Mouse (Mus musculus) urinary bladder, postnatal 0 days (tissue): ENCODE data around the gene Irak1. TPM values are rescaled to one million over a fixed set of nuclear protein-coding genes. Genes with fewer than 3 reads are reported as not detected.

Experiments used
- microRNA counts: library from miRNA; unstranded; fragments of <30 nt; microRNA quantifications from one replicate; lab custom pipeline; 2016
- microRNA-seq: library from miRNA; unstranded; fragments of <30 nt; microRNA quantifications from one replicate; pipeline ENCODE4, GENCODE M21; 2016
- polyA plus RNA-seq: library from polyadenylated mRNA; unstranded; fragments of >200 nt; fragmentation: Nextera tagmentation; extraction: Ambion mirVana; gene quantifications from 2 replicates; pipeline ENCODE4 v1.2.1, GENCODE M21; 2015

Gene Irak1
- polyA plus RNA-seq: 48.4 and 55.3 TPM in 2 replicates

GRCm38 (mm10) chrX:74023188-74024049, at the start of gene Irak1:
Irak1 (minus strand) TSS chrX:74023918.

DNA sequence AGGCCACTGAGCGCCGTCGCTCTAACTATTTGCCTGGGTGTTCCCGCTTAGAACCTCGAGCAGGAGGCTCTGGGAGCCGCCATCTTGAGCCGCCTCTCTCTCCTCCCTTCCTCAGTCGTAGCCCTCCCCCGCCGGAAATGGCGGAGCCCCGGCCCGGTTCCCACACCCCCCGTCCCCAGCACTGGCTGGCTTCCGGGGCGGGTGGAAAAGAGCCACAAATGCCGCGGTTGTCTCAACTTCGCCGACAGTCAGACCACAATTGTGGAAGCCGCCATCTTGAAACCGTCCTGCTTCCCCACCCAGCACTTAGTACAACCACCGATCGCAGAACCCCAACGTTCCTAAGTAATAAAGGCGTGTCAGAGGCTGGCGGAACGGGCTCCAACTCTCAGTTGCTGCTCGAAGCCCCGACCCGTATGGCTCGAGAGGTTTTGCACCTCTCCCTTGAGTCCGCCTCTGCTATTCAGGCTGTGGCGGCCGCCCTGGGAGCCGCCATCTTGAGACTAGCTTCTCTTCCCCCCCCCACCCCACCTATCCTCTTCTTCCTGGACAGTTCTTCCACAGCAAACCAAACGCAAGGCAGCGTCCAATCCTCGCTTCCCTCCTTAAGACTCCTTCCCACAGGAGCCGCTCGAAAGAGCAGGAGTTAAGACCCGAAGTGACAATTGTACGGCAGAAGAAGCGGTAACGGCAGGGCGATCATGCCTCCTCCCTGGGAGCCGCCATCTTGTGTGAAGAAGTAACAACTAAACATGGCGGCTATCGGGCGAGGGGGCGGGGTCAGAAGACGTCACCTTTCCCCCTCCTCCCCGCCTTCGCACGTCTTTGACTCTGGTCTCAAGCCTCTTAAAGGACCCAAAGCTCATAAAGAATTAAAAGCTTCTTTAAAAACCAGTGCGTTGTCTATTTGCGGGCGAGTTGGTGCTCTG, 57.2 kb downstream of the Irak1 start, which contains the start of gene Hcfc1:
Gene Hcfc1 (minus strand): TSS at position 110 of the 929 bp plus-strand sequence.

MicroRNA genes within 50 kb of the gene (microRNA counts, 519-probe panel; counts per million panel counts)
- not detected for microRNA mmu-miR-718 (lab: Ali Mortazavi, UCI)

Small RNA genes within 50 kb of the gene (microRNA-seq; reads per million reads assigned to microRNA genes)
- gene Mir5132 (not detected), gene Mir718 (not detected)

Other genes with a start within 250 kb of the Irak1 start
- 1.3 and 1.7 TPM in 2 replicates for gene Srpk3, start 249.5 kb downstream of the Irak1 start, polyA plus RNA-seq
- 146 and 154 TPM in 2 replicates for gene Idh3g, start 237.0 kb downstream of the Irak1 start, polyA plus RNA-seq
- 258 and 286 TPM in 2 replicates for gene Ssr4, start 236.9 kb downstream of the Irak1 start, polyA plus RNA-seq
- gene Pdzd4, start 198.9 kb downstream of the Irak1 start, polyA plus RNA-seq: 0.34 and 0.37 TPM in 2 replicates
- 0.06 TPM in 1 of 2 replicates, not detected in the other for gene Avpr2, start 131.8 kb downstream of the Irak1 start, polyA plus RNA-seq
- gene L1cam, start 127.8 kb downstream of the Irak1 start, polyA plus RNA-seq: 4.1 and 5.6 TPM in 2 replicates
- gene Arhgap4, start 102.0 kb downstream of the Irak1 start, polyA plus RNA-seq: 1.2 and 3.3 TPM in 2 replicates
- 87.1 and 94.9 TPM in 2 replicates for gene Naa10, start 102.0 kb downstream of the Irak1 start, polyA plus RNA-seq
- 40.5 and 45.6 TPM in 2 replicates for gene Renbp, start 93.1 kb downstream of the Irak1 start, polyA plus RNA-seq
- gene Hcfc1, start 57.6 kb downstream of the Irak1 start, polyA plus RNA-seq: 17.5 and 18.5 TPM in 2 replicates
- gene Opn1mw, start 103.5 kb upstream of the Irak1 start, polyA plus RNA-seq: not detected in 2 replicates
- 8.5 and 9.1 TPM in 2 replicates for gene Mecp2, start 111.4 kb upstream of the Irak1 start, polyA plus RNA-seq
- not detected in 2 replicates for gene Tex28, start 143.9 kb upstream of the Irak1 start, polyA plus RNA-seq
- 0.10 and 0.16 TPM in 2 replicates for gene Tktl1, start 153.3 kb upstream of the Irak1 start, polyA plus RNA-seq
- 1,264 and 1,315 TPM in 2 replicates for gene Flna, start 225.9 kb upstream of the Irak1 start, polyA plus RNA-seq
- 27.8 and 28.9 TPM in 2 replicates for gene Emd, start 230.8 kb upstream of the Irak1 start, polyA plus RNA-seq
- 802 and 865 TPM in 2 replicates for gene Rpl10, start 246.9 kb upstream of the Irak1 start, polyA plus RNA-seq